Mouse (Mus musculus): Measurements from ENCODE around the gene Eif5b. TPM values are rescaled to one million over a fixed set of nuclear protein-coding genes. Genes with fewer than 3 reads are reported as not detected.
"Not testable (repeated sequence)": the region's sequence is repeated elsewhere in the genome, so short reads cannot be mapped to it uniquely, and the experiment has no call there.

Eif5b gene
- polyA plus RNA-seq, 1 experiment from 2014 or later = 26.5 TPM

DNA sequence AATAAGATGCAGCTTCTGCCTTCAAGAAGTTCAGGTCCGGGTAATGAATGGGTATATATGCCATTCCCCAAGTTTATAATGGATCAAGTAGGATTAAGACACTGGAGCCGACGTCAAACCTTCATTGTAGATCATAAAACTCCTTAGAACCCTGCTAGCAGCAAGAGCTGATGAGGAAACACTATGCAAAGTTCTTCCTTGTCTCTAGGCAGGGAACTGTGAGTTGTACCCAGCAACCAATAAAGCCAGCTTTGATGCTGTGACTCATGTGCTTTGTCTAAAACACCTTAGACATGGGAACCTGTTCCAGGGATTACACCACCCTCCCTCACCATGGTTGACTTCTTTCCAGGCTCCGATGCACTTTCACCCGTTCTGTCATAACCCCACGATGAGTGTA lies 29.1 kb upstream of the Eif5b start:
- Histone ChIP-seq H3K4me3 (replicated peaks; ENCODE audit: low read length) (no peak overlapping the region), H3K4me2 (ENCODE audit: low read depth, low read length) (no peak overlapping the region), H3K9me3 (replicated peaks; ENCODE audit: control insufficient read depth, low read length) (no peaks in the 10 kb centered on the region), H3K9ac (ENCODE audit: low read length) (no peak overlapping the region), H3K36me3 (ENCODE audit: control insufficient read depth, insufficient read depth, low read length) (no peaks in the 10 kb centered on the region), H3K27me3 (ENCODE audit: control insufficient read depth, insufficient read depth, low read length) (no peaks in the 10 kb centered on the region), H3K27ac (ENCODE audit: low read length) (no peak overlapping the region), H3K4me1 (ENCODE audit: control insufficient read depth, insufficient read depth, low read length) (no peaks in the 10 kb centered on the region)
- WGBS = 69% methylated on average over 6 of the region's 6 CpGs
- ATAC-seq (ENCODE audit: insufficient read depth, low FRiP score) = no peak

GRCm38 (mm10) chr1:37971520-37971919 lies 26.3 kb upstream of the Eif5b start:
- H3K4me1 ChIP-seq (ENCODE audit: control insufficient read depth, insufficient read depth, low read length) = no peaks in the 10 kb centered on the region
- no peak for ATAC-seq (ENCODE audit: insufficient read depth, low FRiP score)
- no peaks in the 10 kb centered on the region for H3K27me3 ChIP-seq (ENCODE audit: control insufficient read depth, insufficient read depth, low read length)
- WGBS = 42% methylated on average over 4 of the region's 4 CpGs
- H3K36me3 ChIP-seq (ENCODE audit: control insufficient read depth, insufficient read depth, low read length) = no peaks in the 10 kb centered on the region
- no peak overlapping the region for H3K27ac ChIP-seq (ENCODE audit: low read length)
- no peak overlapping the region for H3K4me2 ChIP-seq (ENCODE audit: low read depth, low read length)
- no peak overlapping the region for H3K9ac ChIP-seq (ENCODE audit: low read length)
- H3K4me3 ChIP-seq (replicated peaks; ENCODE audit: low read length) = no peak overlapping the region
- no peaks in the 10 kb centered on the region for H3K9me3 ChIP-seq (replicated peaks; ENCODE audit: control insufficient read depth, low read length)

- H3K36me3 ChIP-seq (ENCODE audit: control insufficient read depth, insufficient read depth, low read length); H3K9ac ChIP-seq (ENCODE audit: low read length); H3K4me1 ChIP-seq (ENCODE audit: control insufficient read depth, insufficient read depth, low read length); H3K4me2 ChIP-seq (ENCODE audit: low read depth, low read length); H3K27me3 ChIP-seq (ENCODE audit: control insufficient read depth, insufficient read depth, low read length); H3K9me3 ChIP-seq (replicated peaks; ENCODE audit: control insufficient read depth, low read length); H3K4me3 ChIP-seq (replicated peaks; ENCODE audit: low read length); H3K27ac ChIP-seq (ENCODE audit: low read length); ATAC-seq (ENCODE audit: insufficient read depth, low FRiP score): not testable (repeated sequence)
- 69% methylated on average over 9 of the region's 9 CpGs for WGBS
Measured at GRCm38 (mm10) chr1:37976666-37977065, 21.1 kb upstream of the Eif5b start.

DNA sequence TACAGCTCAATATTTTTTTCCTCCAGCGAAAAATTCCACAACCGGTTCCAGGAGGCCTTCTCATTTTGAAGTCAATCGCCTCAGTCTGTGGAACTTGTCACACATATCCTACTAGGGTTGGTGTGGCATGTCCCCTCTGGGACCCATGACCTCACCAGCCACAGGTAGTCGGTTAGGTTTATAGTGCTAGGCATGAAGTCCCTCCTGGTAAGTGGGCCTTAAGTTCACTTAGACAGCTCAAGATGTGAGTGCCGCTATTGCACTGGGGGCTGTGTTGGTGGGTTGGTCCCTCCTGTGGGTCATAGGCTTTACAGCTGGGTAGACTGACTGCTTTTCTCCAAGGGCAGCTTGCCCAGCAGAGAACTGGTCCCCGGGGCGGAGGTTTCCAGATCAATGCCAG lies 20.5 kb upstream of the Eif5b start:
- Histone ChIP-seq H3K36me3 (ENCODE audit: control insufficient read depth, insufficient read depth, low read length) (no peaks in the 10 kb centered on the region), H3K4me1 (ENCODE audit: control insufficient read depth, insufficient read depth, low read length) (no peaks in the 10 kb centered on the region), H3K9me3 (replicated peaks; ENCODE audit: control insufficient read depth, low read length) (no peaks in the 10 kb centered on the region), H3K9ac (ENCODE audit: low read length) (no peak overlapping the region), H3K4me3 (replicated peaks; ENCODE audit: low read length) (no peak overlapping the region), H3K27me3 (ENCODE audit: control insufficient read depth, insufficient read depth, low read length) (no peaks in the 10 kb centered on the region), H3K4me2 (ENCODE audit: low read depth, low read length) (no peak overlapping the region), H3K27ac (ENCODE audit: low read length) (no peak overlapping the region)
- no peak for ATAC-seq (ENCODE audit: insufficient read depth, low FRiP score)
- WGBS = 88% methylated on average over 7 of the region's 7 CpGs

GRCm38 (mm10) chr1:37984326-37984725 lies 13.5 kb upstream of the Eif5b start:
- no peak for ATAC-seq (ENCODE audit: insufficient read depth, low FRiP score)
- Histone ChIP-seq H3K27me3 (ENCODE audit: control insufficient read depth, insufficient read depth, low read length) (no peaks in the 10 kb centered on the region), H3K36me3 (ENCODE audit: control insufficient read depth, insufficient read depth, low read length) (peaks cover 11% of the 10 kb centered on the region), H3K4me3 (replicated peaks; ENCODE audit: low read length) (no peak overlapping the region), H3K4me1 (ENCODE audit: control insufficient read depth, insufficient read depth, low read length) (no peaks in the 10 kb centered on the region), H3K9me3 (replicated peaks; ENCODE audit: control insufficient read depth, low read length) (no peaks in the 10 kb centered on the region), H3K27ac (ENCODE audit: low read length) (no peak overlapping the region), H3K4me2 (ENCODE audit: low read depth, low read length) (no peak overlapping the region), H3K9ac (ENCODE audit: low read length) (no peak overlapping the region)
- 97% methylated on average over 1 of the region's 1 CpGs for WGBS

DNA sequence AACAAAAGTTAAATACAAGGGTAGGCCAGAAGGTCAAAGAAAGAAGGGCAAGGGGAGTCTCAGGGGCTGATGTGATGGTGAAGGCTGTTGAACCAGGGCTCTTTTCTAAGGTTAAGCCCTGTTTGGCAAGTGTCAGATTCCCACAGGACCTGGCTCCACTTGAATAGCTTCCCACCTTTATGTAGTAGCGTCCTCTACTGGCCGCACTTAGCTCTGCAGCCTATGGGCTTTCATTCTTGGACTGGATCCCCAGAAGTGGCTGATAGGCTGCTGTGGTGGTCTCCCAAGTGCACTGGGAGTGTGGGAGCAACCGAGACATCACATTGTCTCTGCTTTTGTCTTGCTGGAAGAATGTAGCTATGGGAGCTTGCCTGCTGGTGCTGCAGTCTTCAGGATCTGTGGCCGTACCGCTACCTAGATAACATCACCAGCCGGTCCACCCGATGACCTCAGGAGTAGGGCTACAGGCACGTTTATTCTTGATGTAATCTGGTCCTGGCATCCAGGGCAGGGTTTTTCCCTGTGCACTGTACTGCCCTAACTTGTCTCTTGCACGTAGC lies 12.0 kb upstream of the Eif5b start:
- WGBS = 73% methylated on average over 9 of the region's 9 CpGs
- no peak overlapping the region for H3K9ac ChIP-seq (ENCODE audit: low read length)
- H3K9me3 ChIP-seq (replicated peaks; ENCODE audit: control insufficient read depth, low read length) = no peaks in the 10 kb centered on the region
- no peaks in the 10 kb centered on the region for H3K4me1 ChIP-seq (ENCODE audit: control insufficient read depth, insufficient read depth, low read length)
- H3K36me3 ChIP-seq (ENCODE audit: control insufficient read depth, insufficient read depth, low read length) = peaks cover 15% of the 10 kb centered on the region
- no peaks in the 10 kb centered on the region for H3K27me3 ChIP-seq (ENCODE audit: control insufficient read depth, insufficient read depth, low read length)
- H3K4me2 ChIP-seq (ENCODE audit: low read depth, low read length) = no peak overlapping the region
- no peak for ATAC-seq (ENCODE audit: insufficient read depth, low FRiP score)
- H3K27ac ChIP-seq (ENCODE audit: low read length) = no peak overlapping the region
- H3K4me3 ChIP-seq (replicated peaks; ENCODE audit: low read length) = no peak overlapping the region

DNA sequence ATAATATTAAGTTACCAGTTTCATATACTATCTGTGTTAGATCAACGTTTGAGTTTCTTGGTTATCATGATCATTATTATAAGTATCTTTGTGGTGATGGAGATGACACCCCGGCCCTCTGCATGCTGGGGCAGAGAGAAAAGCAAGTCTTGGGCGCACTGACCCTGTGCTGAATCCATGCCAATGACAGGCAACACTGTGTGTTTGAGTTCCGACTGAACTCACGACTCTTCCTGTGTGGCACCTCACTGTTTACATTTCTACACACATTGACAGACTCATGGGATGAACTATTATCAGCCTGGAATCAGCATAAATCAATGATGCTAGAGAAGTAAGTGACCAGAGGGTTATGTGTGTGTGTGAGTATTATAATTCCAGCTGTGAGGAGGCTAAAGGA lies 10.0 kb upstream of the Eif5b start:
- no peaks in the 10 kb centered on the region for H3K4me1 ChIP-seq (ENCODE audit: control insufficient read depth, insufficient read depth, low read length)
- H3K9me3 ChIP-seq (replicated peaks; ENCODE audit: control insufficient read depth, low read length) = no peaks in the 10 kb centered on the region
- no peak overlapping the region for H3K4me2 ChIP-seq (ENCODE audit: low read depth, low read length)
- ATAC-seq (ENCODE audit: insufficient read depth, low FRiP score) = no peak
- H3K4me3 ChIP-seq (replicated peaks; ENCODE audit: low read length) = no peak overlapping the region
- H3K9ac ChIP-seq (ENCODE audit: low read length) = no peak overlapping the region
- no peak overlapping the region for H3K27ac ChIP-seq (ENCODE audit: low read length)
- H3K36me3 ChIP-seq (ENCODE audit: control insufficient read depth, insufficient read depth, low read length) = peaks cover 29% of the 10 kb centered on the region
- whole genome bisulfite sequencing = 78% methylated on average over 5 of the region's 5 CpGs
- H3K27me3 ChIP-seq (ENCODE audit: control insufficient read depth, insufficient read depth, low read length) = no peaks in the 10 kb centered on the region

GRCm38 (mm10) chr1:37996226-37996625 lies 1.6 kb upstream of the Eif5b start:
- no peaks in the 10 kb centered on the region for H3K9me3 ChIP-seq (replicated peaks; ENCODE audit: control insufficient read depth, low read length)
- H3K36me3 ChIP-seq (ENCODE audit: control insufficient read depth, insufficient read depth, low read length) = peaks cover 16% of the 10 kb centered on the region
- peak overlapping the region; percentile 79 for H3K4me3 ChIP-seq (replicated peaks; ENCODE audit: low read length)
- WGBS = 40% methylated on average over 3 of the region's 3 CpGs
- H3K4me2 ChIP-seq (ENCODE audit: low read depth, low read length) = peak overlapping the region; percentile 78
- H3K9ac ChIP-seq (ENCODE audit: low read length) = peak overlapping the region; percentile 82
- H3K27ac ChIP-seq (ENCODE audit: low read length) = peak overlapping the region; percentile 92; the same call in 1 of the 2 replicates
- no peaks in the 10 kb centered on the region for H3K27me3 ChIP-seq (ENCODE audit: control insufficient read depth, insufficient read depth, low read length)
- ATAC-seq (ENCODE audit: insufficient read depth, low FRiP score) = no peak
- peaks cover 16% of the 10 kb centered on the region for H3K4me1 ChIP-seq (ENCODE audit: control insufficient read depth, insufficient read depth, low read length)

DNA sequence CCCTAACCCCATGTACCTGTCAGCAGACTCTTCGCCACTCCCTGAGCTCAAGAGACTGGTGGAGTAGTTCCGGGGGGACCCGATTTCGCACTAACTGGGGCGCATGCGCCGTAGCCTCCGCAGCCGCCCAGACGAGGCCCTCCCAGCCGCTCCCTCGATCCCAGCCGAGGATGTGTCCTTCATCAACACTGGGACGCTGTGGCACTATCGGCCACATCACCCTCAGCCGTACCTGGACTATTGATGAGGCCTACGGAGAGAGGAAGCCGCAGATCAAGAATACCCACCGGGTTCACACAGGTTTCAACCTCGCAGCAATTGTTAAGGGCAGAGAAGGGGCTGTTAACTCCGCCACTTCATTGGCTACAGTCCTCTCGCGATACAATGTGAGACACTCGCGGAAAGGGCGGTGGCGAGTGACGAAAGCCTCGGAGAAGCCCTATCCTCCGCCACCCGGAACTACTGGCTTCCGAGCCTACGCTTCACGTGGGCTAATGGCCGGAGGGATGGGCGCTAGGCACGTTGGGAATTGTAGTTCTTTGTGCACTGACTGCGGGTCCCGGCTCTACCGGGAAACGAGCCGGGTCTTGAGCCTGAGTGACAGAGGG lies 829 bp upstream of the Eif5b start:
- Histone ChIP-seq H3K4me3 (replicated peaks; ENCODE audit: low read length) (peak overlapping the region; percentile 79), H3K4me1 (ENCODE audit: control insufficient read depth, insufficient read depth, low read length) (peaks cover 16% of the 10 kb centered on the region), H3K9ac (ENCODE audit: low read length) (peak overlapping the region; percentile 96), H3K9me3 (replicated peaks; ENCODE audit: control insufficient read depth, low read length) (no peaks in the 10 kb centered on the region), H3K27me3 (ENCODE audit: control insufficient read depth, insufficient read depth, low read length) (no peaks in the 10 kb centered on the region), H3K36me3 (ENCODE audit: control insufficient read depth, insufficient read depth, low read length) (peaks cover 10% of the 10 kb centered on the region), H3K27ac (ENCODE audit: low read length) (peak overlapping the region; percentile 92), H3K4me2 (ENCODE audit: low read depth, low read length) (peak overlapping the region; percentile 78)
- ATAC-seq (ENCODE audit: insufficient read depth, low FRiP score) = peak; percentile 96
- WGBS = under 1% methylated on average over 42 of the region's 42 CpGs
